Mouse (Mus musculus) stomach, postnatal 0 days (tissue): ENCODE results near the gene Arhgef3.

Source experiments
- CTCF ChIP-seq: IDR thresholded peaks from 2 replicates; pipeline ENCODE4 v1.5.1; 2016; ENCODE audit warnings: antibody characterized with exemption, low read depth, mild to moderate bottlenecking, moderate library complexity
- EP300 ChIP-seq: optimal IDR thresholded peaks from 2 replicates; pipeline ENCODE3; 2016; ENCODE audit warnings: antibody characterized with exemption

GRCm38 (mm10) chr14:27351051-27351475 lies 236.4 kb downstream of the Arhgef3 start:
- TF ChIP-seq CTCF (no peak), EP300 (no peak)
